Mouse (Mus musculus): ENCODE data around the gene Cep63. TPM values are rescaled to one million over a fixed set of nuclear protein-coding genes. Genes with fewer than 3 reads are reported as not detected.

Cep63 gene
- total and polyA plus RNA-seq, 2 experiments from 2014 or later: 5.2 to 45.3 TPM

DNA sequence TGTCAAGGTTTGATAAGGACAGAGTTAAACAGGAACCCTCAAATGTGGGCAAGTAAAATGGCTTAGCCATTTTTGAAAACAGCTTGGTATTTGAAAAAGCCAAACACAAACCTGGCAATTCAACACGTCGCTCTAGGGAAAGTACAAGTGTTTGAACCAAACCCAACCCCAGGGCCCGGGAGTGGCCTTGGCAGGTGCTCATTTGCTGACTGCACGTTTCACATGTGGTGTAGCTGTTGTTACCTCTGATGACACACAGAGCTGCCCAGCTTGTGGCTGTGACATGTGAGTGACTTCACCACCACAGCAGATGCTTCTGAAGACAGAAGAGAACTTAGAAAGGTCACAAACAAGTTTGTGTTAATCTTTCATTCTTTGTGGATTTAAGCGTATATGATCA is 53.4 kb downstream of the Cep63 start:
- H3K27ac ChIP-seq (ENCODE audit: low read depth): no peak overlapping the region
- H3K4me3 ChIP-seq (ENCODE audit: low read depth, low read length): no peak overlapping the region
- no peak for TF ChIP-seq CTCF (IDR thresholded peaks at IDR 0.05; ENCODE audit: low read depth)
- TF ChIP-seq EP300 (IDR thresholded peaks at IDR 0.05; ENCODE audit: low read depth): no peak
- H3K9ac ChIP-seq (replicated peaks; ENCODE audit: low read depth, low read length): no peak overlapping the region
- ATAC-seq (ENCODE audit: insufficient read depth, low read depth) (no peak), DNase-seq (ENCODE audit: low spot score) (no peak)
- no peaks in the 10 kb centered on the region for H3K9me3 ChIP-seq (replicated peaks; ENCODE audit: control insufficient read depth, low read length)
- H3K27me3 ChIP-seq (ENCODE audit: control insufficient read depth, insufficient read depth, low read length): no peaks in the 10 kb centered on the region
- no peaks in the 10 kb centered on the region for H3K4me1 ChIP-seq (ENCODE audit: control insufficient read depth, insufficient read depth)
- WGBS: 71% methylated on average over 5 of the region's 5 CpGs
- H3K4me2 ChIP-seq (ENCODE audit: low read depth, low read length): no peak overlapping the region
- H3K36me3 ChIP-seq (replicated peaks; ENCODE audit: control insufficient read depth, insufficient read depth, low read length): no peaks in the 10 kb centered on the region

- no peaks in the 10 kb centered on the region for H3K4me1 ChIP-seq (ENCODE audit: control insufficient read depth, insufficient read depth)
- no peak overlapping the region for H3K4me3 ChIP-seq (ENCODE audit: low read depth, low read length)
- no peak overlapping the region for H3K4me2 ChIP-seq (ENCODE audit: low read depth, low read length)
- 81% methylated on average over 3 of the region's 3 CpGs for WGBS
- no peak overlapping the region for H3K9ac ChIP-seq (replicated peaks; ENCODE audit: low read depth, low read length)
- TF ChIP-seq EP300 (IDR thresholded peaks at IDR 0.05; ENCODE audit: low read depth) (no peak), CTCF (IDR thresholded peaks at IDR 0.05; ENCODE audit: low read depth) (no peak)
- no peak overlapping the region for H3K27ac ChIP-seq (ENCODE audit: low read depth)
- DNase-seq (ENCODE audit: low spot score): no peak
- H3K27me3 ChIP-seq (ENCODE audit: control insufficient read depth, insufficient read depth, low read length): no peaks in the 10 kb centered on the region
- no peaks in the 10 kb centered on the region for H3K9me3 ChIP-seq (replicated peaks; ENCODE audit: control insufficient read depth, low read length)
- no peak for ATAC-seq (ENCODE audit: insufficient read depth, low read depth)
- no peaks in the 10 kb centered on the region for H3K36me3 ChIP-seq (replicated peaks; ENCODE audit: control insufficient read depth, insufficient read depth, low read length)
These were observed 67.9 kb downstream of the Cep63 start for GRCm38 (mm10) chr9:102558463-102558862.

GRCm38 (mm10) chr9:102553781-102554180 is 72.6 kb downstream of the Cep63 start:
- ATAC-seq (ENCODE audit: insufficient read depth, low read depth): no peak
- Histone ChIP-seq H3K27ac (ENCODE audit: low read depth) (no peak overlapping the region), H3K27me3 (ENCODE audit: control insufficient read depth, insufficient read depth, low read length) (no peaks in the 10 kb centered on the region), H3K4me2 (ENCODE audit: low read depth, low read length) (no peak overlapping the region), H3K9ac (replicated peaks; ENCODE audit: low read depth, low read length) (no peak overlapping the region), H3K4me1 (ENCODE audit: control insufficient read depth, insufficient read depth) (no peaks in the 10 kb centered on the region), H3K9me3 (replicated peaks; ENCODE audit: control insufficient read depth, low read length) (no peaks in the 10 kb centered on the region), H3K36me3 (replicated peaks; ENCODE audit: control insufficient read depth, insufficient read depth, low read length) (no peaks in the 10 kb centered on the region), H3K4me3 (ENCODE audit: low read depth, low read length) (no peak overlapping the region)
- TF ChIP-seq EP300 (IDR thresholded peaks at IDR 0.05; ENCODE audit: low read depth) (no peak), CTCF (IDR thresholded peaks at IDR 0.05; ENCODE audit: low read depth) (no peak)
- 84% methylated on average over 3 of the region's 3 CpGs for WGBS
- DNase-seq (ENCODE audit: low spot score): no peak

DNA sequence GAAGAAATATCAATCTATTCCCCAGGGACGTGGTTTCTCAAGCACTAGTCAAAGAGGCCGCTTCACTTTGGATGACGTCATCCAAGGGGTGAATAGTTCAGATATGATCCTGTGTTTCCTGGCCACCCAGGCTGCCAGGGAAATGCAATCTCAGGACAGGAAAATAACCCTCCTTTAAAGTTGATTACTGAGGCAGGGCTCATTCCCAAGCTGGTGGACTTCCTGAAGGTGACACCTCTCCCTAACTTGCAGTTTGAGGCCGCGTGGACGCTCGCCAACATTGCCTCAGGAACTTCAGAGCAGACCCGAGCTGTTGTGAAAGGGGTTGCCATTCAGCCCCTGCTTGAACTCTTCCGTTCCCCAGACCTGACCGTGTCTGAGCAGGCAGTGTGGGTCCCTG is 74.6 kb downstream of the Cep63 start:
- Histone ChIP-seq H3K9ac (replicated peaks; ENCODE audit: low read depth, low read length) (no peak overlapping the region), H3K9me3 (replicated peaks; ENCODE audit: control insufficient read depth, low read length) (no peaks in the 10 kb centered on the region), H3K27me3 (ENCODE audit: control insufficient read depth, insufficient read depth, low read length) (0 out of 2 replicates have a peak, but pooled peaks cover 5% of the 10 kb centered on the region), H3K4me2 (ENCODE audit: low read depth, low read length) (no peak overlapping the region), H3K36me3 (replicated peaks; ENCODE audit: control insufficient read depth, insufficient read depth, low read length) (no peaks in the 10 kb centered on the region), H3K4me3 (ENCODE audit: low read depth, low read length) (no peak overlapping the region), H3K27ac (ENCODE audit: low read depth) (no peak overlapping the region), H3K4me1 (ENCODE audit: control insufficient read depth, insufficient read depth) (no peaks in the 10 kb centered on the region)
- TF ChIP-seq CTCF (IDR thresholded peaks at IDR 0.05; ENCODE audit: low read depth): no peak
- TF ChIP-seq EP300 (IDR thresholded peaks at IDR 0.05; ENCODE audit: low read depth): no peak
- ATAC-seq (ENCODE audit: insufficient read depth, low read depth) (peak; percentile 14; the same call in 1 of the 2 replicates), DNase-seq (ENCODE audit: low spot score) (no peak)
- WGBS: 38% methylated on average over 10 of the region's 10 CpGs

DNA sequence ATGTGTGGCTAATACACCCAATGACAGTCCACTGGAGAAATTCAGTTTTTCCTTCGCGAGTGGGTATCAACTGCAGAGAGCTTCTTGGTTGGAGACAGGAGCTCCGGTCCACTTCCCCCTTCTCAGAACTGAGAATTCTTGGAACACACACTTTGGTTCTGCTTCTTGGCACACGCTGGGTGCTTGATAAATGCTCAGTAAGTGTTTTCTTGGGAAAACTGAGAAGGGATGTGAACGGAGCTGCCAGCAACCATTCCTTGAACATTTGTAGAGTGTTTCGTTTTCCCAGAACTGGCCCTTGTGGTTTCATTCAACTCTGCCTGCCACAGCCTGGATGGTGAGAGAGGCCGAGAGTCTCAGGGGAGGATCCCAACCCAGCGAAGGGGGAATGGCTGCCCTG is 77.1 kb downstream of the Cep63 start:
- peaks cover 12% of the 10 kb centered on the region; the same call in 1 of the 2 replicates for H3K27me3 ChIP-seq (ENCODE audit: control insufficient read depth, insufficient read depth, low read length)
- no peaks in the 10 kb centered on the region for H3K36me3 ChIP-seq (replicated peaks; ENCODE audit: control insufficient read depth, insufficient read depth, low read length)
- H3K27ac ChIP-seq (ENCODE audit: low read depth): no peak overlapping the region
- H3K4me1 ChIP-seq (ENCODE audit: control insufficient read depth, insufficient read depth): peaks cover 3% of the 10 kb centered on the region; the same call in 1 of the 2 replicates
- H3K4me2 ChIP-seq (ENCODE audit: low read depth, low read length): no peak overlapping the region
- no peak for TF ChIP-seq EP300 (IDR thresholded peaks at IDR 0.05; ENCODE audit: low read depth)
- TF ChIP-seq CTCF (IDR thresholded peaks at IDR 0.05; ENCODE audit: low read depth): no peak
- no peak overlapping the region for H3K9ac ChIP-seq (replicated peaks; ENCODE audit: low read depth, low read length)
- H3K9me3 ChIP-seq (replicated peaks; ENCODE audit: control insufficient read depth, low read length): no peaks in the 10 kb centered on the region
- 73% methylated on average over 8 of the region's 8 CpGs for WGBS
- ATAC-seq (ENCODE audit: insufficient read depth, low read depth) (no peak), DNase-seq (ENCODE audit: low spot score) (no peak)
- H3K4me3 ChIP-seq (ENCODE audit: low read depth, low read length): no peak overlapping the region

GRCm38 (mm10) chr9:102547028-102547354 is 79.3 kb downstream of the Cep63 start:
- 73% methylated on average over 7 of the region's 7 CpGs for WGBS
- Histone ChIP-seq H3K9me3 (replicated peaks; ENCODE audit: control insufficient read depth, low read length) (no peaks in the 10 kb centered on the region), H3K4me2 (ENCODE audit: low read depth, low read length) (no peak overlapping the region), H3K36me3 (replicated peaks; ENCODE audit: control insufficient read depth, insufficient read depth, low read length) (no peaks in the 10 kb centered on the region), H3K27me3 (ENCODE audit: control insufficient read depth, insufficient read depth, low read length) (peaks cover 19% of the 10 kb centered on the region; the same call in 1 of the 2 replicates), H3K27ac (ENCODE audit: low read depth) (no peak overlapping the region), H3K4me1 (ENCODE audit: control insufficient read depth, insufficient read depth) (peaks cover 5% of the 10 kb centered on the region; the same call in 1 of the 2 replicates), H3K9ac (replicated peaks; ENCODE audit: low read depth, low read length) (no peak overlapping the region), H3K4me3 (ENCODE audit: low read depth, low read length) (no peak overlapping the region)
- TF ChIP-seq EP300 (IDR thresholded peaks at IDR 0.05; ENCODE audit: low read depth) (no peak), CTCF (IDR thresholded peaks at IDR 0.05; ENCODE audit: low read depth) (no peak)
- ATAC-seq (ENCODE audit: insufficient read depth, low read depth): no peak
- DNase-seq (ENCODE audit: low spot score): no peak
